Mouse (Mus musculus) neural tube, embryonic 12.5 days (tissue): ENCODE measurements around the gene Ankib1. TPM values are rescaled to one million over a fixed set of nuclear protein-coding genes. Genes with fewer than 3 reads are reported as not detected.

Source experiments
- ATAC-seq: fragments of 200-750 bp; cut with Nextera tagmentation; 2 replicates; pipeline ENCODE4 v1.8.0; 2017; ENCODE audit warnings: low read depth, mild to moderate bottlenecking, moderate TSS enrichment, moderate library complexity; ENCODE audit not compliant: low FRiP score
- H3K27ac ChIP-seq: fragments of 300-500 bp; sonication (generic); 2 replicates; pipeline ENCODE4 v1.5.1; 2016
- H3K27me3 ChIP-seq: fragments of 300-500 bp; sonication (generic); replicated peaks from 2 replicates; pipeline ENCODE4 v1.6.1; 2016; ENCODE audit warnings: mild to moderate bottlenecking
- H3K36me3 ChIP-seq: fragments of 300-500 bp; sonication (generic); 2 replicates; pipeline ENCODE4 v1.6.1; 2016; ENCODE audit warnings: mild to moderate bottlenecking
- H3K4me1 ChIP-seq: fragments of 300-500 bp; sonication (generic); 2 replicates; pipeline ENCODE4 v1.6.1; 2016
- H3K4me2 ChIP-seq: fragments of 300-500 bp; sonication (generic); replicated peaks from 2 replicates; pipeline ENCODE4 v1.6.1; 2016; ENCODE audit warnings: mild to moderate bottlenecking
- H3K4me3 ChIP-seq: fragments of 300-500 bp; sonication (generic); 2 replicates; pipeline ENCODE4 v1.5.1; 2016
- H3K9ac ChIP-seq: fragments of 300-500 bp; sonication (generic); 2 replicates; pipeline ENCODE4 v1.6.1; 2016; ENCODE audit warnings: mild to moderate bottlenecking
- H3K9me3 ChIP-seq: fragments of 300-500 bp; sonication (generic); 2 replicates; pipeline ENCODE4 v1.6.1; 2016; ENCODE audit warnings: mild to moderate bottlenecking
- WGBS: fragments of 180-500 bp; shearing (Covaris S2); methylation state at CpG from one replicate; pipeline ENCODE4 v1.1.7; 2016; 5-methylcytosine and 5-hydroxymethylcytosine counted together
- polyA plus RNA-seq: library from polyadenylated mRNA; unstranded; fragments of >200 nt; fragmentation: Nextera tagmentation; extraction: Ambion mirVana; gene quantifications from 2 replicates; pipeline ENCODE4 v1.2.1, GENCODE M21; 2016

Gene Ankib1
- polyA plus RNA-seq, 1 experiment from 2014 or later = 21.7 TPM

GRCm38 (mm10) chr5:3715800-3716199 is 86.9 kb downstream of the Ankib1 start:
- 94% methylated on average over 5 of the region's 5 CpGs for WGBS
- Histone ChIP-seq H3K27me3 (no peaks in the 10 kb centered on the region), H3K4me2 (no peak overlapping the region), H3K9ac (no peak overlapping the region), H3K9me3 (no peaks in the 10 kb centered on the region), H3K4me1 (no peaks in the 10 kb centered on the region), H3K27ac (no peak overlapping the region), H3K36me3 (peaks cover 29% of the 10 kb centered on the region), H3K4me3 (no peak overlapping the region)
- no peak for ATAC-seq

GRCm38 (mm10) chr5:3702180-3702579 is 100.5 kb downstream of the Ankib1 start:
- 44% methylated on average over 4 of the region's 4 CpGs for WGBS

GRCm38 (mm10) chr5:3700025-3700424 is 102.7 kb downstream of the Ankib1 start:
- Histone ChIP-seq H3K4me3 (no peak overlapping the region), H3K36me3 (peaks cover 27% of the 10 kb centered on the region)
- no peak for ATAC-seq

More at GRCm38 (mm10) chr5:3702180-3702579, 100.5 kb downstream of the Ankib1 start:
- Histone ChIP-seq H3K4me1 (no peaks in the 10 kb centered on the region), H3K27ac (no peak overlapping the region), H3K9ac (no peak overlapping the region), H3K4me3 (no peak overlapping the region), H3K9me3 (no peaks in the 10 kb centered on the region), H3K4me2 (no peak overlapping the region), H3K27me3 (no peaks in the 10 kb centered on the region), H3K36me3 (peaks cover 28% of the 10 kb centered on the region)
- ATAC-seq = no peak

GRCm38 (mm10) chr5:3696031-3696430 is 106.7 kb downstream of the Ankib1 start:
- ATAC-seq = no peak
- peaks cover 46% of the 10 kb centered on the region for H3K36me3 ChIP-seq
- no peak overlapping the region for H3K9ac ChIP-seq
- no peaks in the 10 kb centered on the region for H3K27me3 ChIP-seq
- no peaks in the 10 kb centered on the region for H3K9me3 ChIP-seq
- H3K4me2 ChIP-seq = no peak overlapping the region
- H3K27ac ChIP-seq = no peak overlapping the region
- WGBS = 80% methylated on average over 3 of the region's 3 CpGs
- no peak overlapping the region for H3K4me3 ChIP-seq
- no peaks in the 10 kb centered on the region for H3K4me1 ChIP-seq

More at GRCm38 (mm10) chr5:3700025-3700424, 102.7 kb downstream of the Ankib1 start:
- Histone ChIP-seq H3K9ac (no peak overlapping the region), H3K27me3 (no peaks in the 10 kb centered on the region), H3K4me1 (no peaks in the 10 kb centered on the region), H3K27ac (no peak overlapping the region), H3K4me2 (no peak overlapping the region), H3K9me3 (no peaks in the 10 kb centered on the region)
- 78% methylated on average over 5 of the region's 5 CpGs for WGBS

- 86% methylated on average over 4 of the region's 4 CpGs for WGBS
- H3K27ac ChIP-seq = no peak overlapping the region
- no peak for ATAC-seq
These were observed 107.5 kb downstream of the Ankib1 start for GRCm38 (mm10) chr5:3695191-3695590.

GRCm38 (mm10) chr5:3692956-3693355 is 109.8 kb downstream of the Ankib1 start:
- Histone ChIP-seq H3K9me3 (no peaks in the 10 kb centered on the region), H3K27me3 (no peaks in the 10 kb centered on the region), H3K9ac (no peak overlapping the region), H3K4me1 (no peaks in the 10 kb centered on the region), H3K4me2 (no peak overlapping the region), H3K36me3 (peaks cover 54% of the 10 kb centered on the region), H3K27ac (no peak overlapping the region), H3K4me3 (no peak overlapping the region)
- WGBS = 97% methylated on average over 9 of the region's 9 CpGs
- no peak for ATAC-seq

More at GRCm38 (mm10) chr5:3695191-3695590, 107.5 kb downstream of the Ankib1 start:
- Histone ChIP-seq H3K9me3 (no peaks in the 10 kb centered on the region), H3K27me3 (no peaks in the 10 kb centered on the region), H3K4me1 (no peaks in the 10 kb centered on the region), H3K36me3 (peaks cover 46% of the 10 kb centered on the region), H3K9ac (no peak overlapping the region), H3K4me3 (no peak overlapping the region), H3K4me2 (no peak overlapping the region)

DNA sequence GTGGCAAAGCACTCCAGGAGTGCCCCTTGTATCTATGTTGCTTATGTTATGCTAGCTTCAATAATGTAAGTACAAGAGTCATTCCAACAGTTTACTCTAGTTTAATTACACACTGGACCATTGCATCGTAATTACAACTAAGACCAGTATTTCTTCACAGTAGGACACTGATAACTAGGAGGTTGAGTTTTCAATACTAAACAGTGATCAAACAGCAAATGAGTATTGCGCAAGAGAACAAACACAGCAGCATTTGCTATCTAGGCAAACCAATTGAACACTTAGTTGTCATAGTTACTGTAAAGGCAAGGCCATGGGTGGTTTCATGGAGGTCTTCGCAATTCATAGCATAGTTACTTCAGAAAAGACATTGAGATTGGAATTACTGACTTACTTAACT is 111.4 kb downstream of the Ankib1 start:
- WGBS = 96% methylated on average over 3 of the region's 3 CpGs

DNA sequence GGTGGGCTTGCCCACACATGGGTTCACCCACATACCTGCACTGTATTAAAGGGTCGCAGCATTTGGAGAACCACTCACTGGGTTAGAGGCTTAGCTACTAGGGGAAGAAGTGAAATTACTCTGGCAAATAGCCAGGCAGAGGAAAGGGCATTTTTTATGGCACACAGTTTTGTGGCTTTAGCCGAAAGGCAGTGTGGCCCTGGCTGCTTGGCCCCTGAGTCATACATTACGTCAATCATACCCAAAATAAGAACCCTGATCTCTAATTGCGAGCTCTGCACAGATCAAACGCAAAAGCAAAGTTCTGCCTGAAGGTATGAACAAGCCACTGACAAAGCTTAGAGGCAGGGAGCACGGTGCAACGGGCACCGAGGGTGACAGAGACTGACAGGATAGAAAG is 114.4 kb downstream of the Ankib1 start:
- 90% methylated on average over 8 of the region's 8 CpGs for WGBS
- Histone ChIP-seq H3K4me2 (no peak overlapping the region), H3K9ac (no peak overlapping the region), H3K4me1 (no peaks in the 10 kb centered on the region), H3K9me3 (no peaks in the 10 kb centered on the region), H3K27ac (no peak overlapping the region), H3K27me3 (no peaks in the 10 kb centered on the region), H3K4me3 (no peak overlapping the region), H3K36me3 (peaks cover 36% of the 10 kb centered on the region)
- no peak for ATAC-seq

More for the DNA sequence above, 111.4 kb downstream of the Ankib1 start:
- Histone ChIP-seq H3K27ac (no peak overlapping the region), H3K27me3 (no peaks in the 10 kb centered on the region), H3K4me1 (no peaks in the 10 kb centered on the region), H3K4me3 (no peak overlapping the region), H3K36me3 (peaks cover 54% of the 10 kb centered on the region), H3K9ac (no peak overlapping the region), H3K9me3 (no peaks in the 10 kb centered on the region), H3K4me2 (no peak overlapping the region)
- no peak for ATAC-seq

- no peak overlapping the region for H3K9ac ChIP-seq
- no peak for ATAC-seq
- H3K4me1 ChIP-seq = no peaks in the 10 kb centered on the region
- H3K27me3 ChIP-seq = no peaks in the 10 kb centered on the region
- no peaks in the 10 kb centered on the region for H3K36me3 ChIP-seq
- no peaks in the 10 kb centered on the region for H3K9me3 ChIP-seq
- no peak overlapping the region for H3K4me3 ChIP-seq
- no peak overlapping the region for H3K27ac ChIP-seq
- WGBS = 85% methylated on average over 6 of the region's 6 CpGs
- H3K4me2 ChIP-seq = no peak overlapping the region
These were observed 132.7 kb downstream of the Ankib1 start for GRCm38 (mm10) chr5:3669938-3670554.

GRCm38 (mm10) chr5:3666585-3666984 is 136.1 kb downstream of the Ankib1 start:
- Histone ChIP-seq H3K36me3 (no peaks in the 10 kb centered on the region), H3K27ac (no peak overlapping the region), H3K4me2 (no peak overlapping the region), H3K4me1 (no peaks in the 10 kb centered on the region), H3K9me3 (no peaks in the 10 kb centered on the region), H3K9ac (no peak overlapping the region), H3K4me3 (no peak overlapping the region), H3K27me3 (no peaks in the 10 kb centered on the region)
- 93% methylated on average over 12 of the region's 12 CpGs for WGBS
- no peak for ATAC-seq

DNA sequence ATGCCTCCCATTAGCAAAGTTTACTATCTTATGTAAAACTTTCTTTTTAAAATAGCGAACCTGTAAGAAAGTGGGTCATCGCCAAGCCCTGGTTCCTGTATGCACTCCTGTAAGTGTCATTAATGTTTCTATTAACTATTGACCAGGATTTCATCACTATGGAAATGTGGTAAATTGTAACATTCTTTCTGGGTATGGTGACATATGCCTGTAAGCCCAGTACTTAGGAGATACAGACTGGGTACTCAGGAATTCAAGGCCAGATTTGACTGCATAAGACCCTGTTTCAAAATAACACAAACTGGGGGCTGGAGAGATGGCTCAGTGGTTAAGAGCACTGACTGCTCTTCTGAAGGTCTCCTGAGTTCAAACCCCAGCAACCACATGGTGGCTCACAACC is 137.5 kb downstream of the Ankib1 start:
- no peak overlapping the region for H3K4me3 ChIP-seq
- H3K27ac ChIP-seq = no peak overlapping the region
- no peaks in the 10 kb centered on the region for H3K27me3 ChIP-seq
- no peaks in the 10 kb centered on the region for H3K4me1 ChIP-seq
- no peak overlapping the region for H3K9ac ChIP-seq
- H3K4me2 ChIP-seq = no peak overlapping the region
- ATAC-seq = no peak
- no peaks in the 10 kb centered on the region for H3K36me3 ChIP-seq
- H3K9me3 ChIP-seq = no peaks in the 10 kb centered on the region
- WGBS = 88% methylated on average over 2 of the region's 2 CpGs

- Histone ChIP-seq H3K27me3 (no peaks in the 10 kb centered on the region), H3K4me3 (no peak within 1 kb of the TSS), H3K36me3 (no peaks in the 10 kb centered on the region), H3K27ac (no peak within 1 kb of the TSS), H3K4me2 (no peak within 1 kb of the TSS), H3K9ac (no peak within 1 kb of the TSS), H3K4me1 (no peaks in the 10 kb centered on the region), H3K9me3 (no peaks in the 10 kb centered on the region)
- ATAC-seq = no peak
- WGBS = 76% methylated on average over 5 of the region's 5 CpGs
These were observed 145.6 kb downstream of the Ankib1 start, which contains the start of gene Gatad1 for GRCm38 (mm10) chr5:3657085-3657484. TSS of gene Gatad1 (minus strand) at chr5:3657185.

DNA sequence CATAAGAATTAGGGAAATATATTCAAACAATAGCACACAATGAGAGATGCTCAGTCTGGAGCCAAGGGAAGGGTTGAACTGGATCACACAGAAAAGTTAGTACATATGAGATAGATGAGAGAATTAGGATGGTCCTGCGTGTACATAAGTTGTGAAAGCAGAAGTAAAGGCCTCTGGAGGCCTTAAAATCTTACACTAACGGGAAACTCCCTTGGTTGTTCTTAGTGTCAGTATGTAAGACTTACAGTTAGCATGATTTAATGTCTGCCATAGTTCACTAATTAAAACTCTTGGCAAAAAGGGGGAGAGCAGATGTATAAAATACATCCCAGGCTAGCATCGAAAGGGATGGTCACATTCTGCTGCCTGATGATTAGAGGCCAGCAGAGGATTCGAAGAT is 148.9 kb downstream of the Ankib1 start:
- no peaks in the 10 kb centered on the region for H3K4me1 ChIP-seq
- no peaks in the 10 kb centered on the region for H3K9me3 ChIP-seq
- H3K4me2 ChIP-seq = no peak overlapping the region
- H3K4me3 ChIP-seq = no peak overlapping the region
- H3K27ac ChIP-seq = no peak overlapping the region
- H3K36me3 ChIP-seq = no peaks in the 10 kb centered on the region
- H3K9ac ChIP-seq = no peak overlapping the region
- H3K27me3 ChIP-seq = no peaks in the 10 kb centered on the region
- no peak for ATAC-seq
- WGBS = 92% methylated on average over 4 of the region's 4 CpGs
